Mouse (Mus musculus) adrenal gland, postnatal 10 days (tissue): ENCODE results near the gene Ahdc1. TPM values are rescaled to one million over a fixed set of nuclear protein-coding genes. Genes with fewer than 3 reads are reported as not detected.

ENCODE experiments used
- DNase-seq: peaks from one replicate; pipeline ENCODE4 v3.0.0; 2021; ENCODE audit warnings: mixed read lengths
- total RNA-seq, 2 experiments: library from RNA; stranded (reverse); gene quantifications; 2 replicates each; pipeline ENCODE4 v1.2.3; 2021

Ahdc1 gene
- total RNA-seq, 2 experiments from 2014 or later = 50.8 to 74.3 TPM

GRCm38 (mm10) chr4:133017597-133018262, 6.7 kb downstream of the Ahdc1 start:
- no peak for DNase-seq

- no peak for DNase-seq
Observed at GRCm38 (mm10) chr4:133018263-133018798, 7.3 kb downstream of the Ahdc1 start.

GRCm38 (mm10) chr4:133020721-133021120, 9.7 kb downstream of the Ahdc1 start:
- no peak for DNase-seq

- peak; percentile 45 for DNase-seq
Observed at GRCm38 (mm10) chr4:133021181-133021671, 10.2 kb downstream of the Ahdc1 start.

- no peak for DNase-seq
Observed at GRCm38 (mm10) chr4:133022217-133022616, 11.2 kb downstream of the Ahdc1 start.

GRCm38 (mm10) chr4:133022954-133023635, 12.0 kb downstream of the Ahdc1 start:
- DNase-seq = peak; percentile 6

- DNase-seq = peak; percentile 49
Observed at GRCm38 (mm10) chr4:133023636-133024035, 12.6 kb downstream of the Ahdc1 start.

- DNase-seq = peak; percentile 33
Observed at GRCm38 (mm10) chr4:133024404-133024803, 13.3 kb downstream of the Ahdc1 start.

GRCm38 (mm10) chr4:133024969-133025685, 14.1 kb downstream of the Ahdc1 start:
- peak; percentile 81 for DNase-seq

- no peak for DNase-seq
Observed at GRCm38 (mm10) chr4:133026272-133026671, 15.2 kb downstream of the Ahdc1 start.

GRCm38 (mm10) chr4:133026826-133027375, 15.8 kb downstream of the Ahdc1 start:
- DNase-seq = no peak

GRCm38 (mm10) chr4:133027721-133028120, 16.7 kb downstream of the Ahdc1 start:
- DNase-seq = no peak

GRCm38 (mm10) chr4:133028193-133028592, 17.1 kb downstream of the Ahdc1 start:
- no peak for DNase-seq

GRCm38 (mm10) chr4:133028875-133029274, 17.8 kb downstream of the Ahdc1 start:
- DNase-seq = no peak

- DNase-seq = no peak
Observed at GRCm38 (mm10) chr4:133032410-133033095, 21.5 kb downstream of the Ahdc1 start.

GRCm38 (mm10) chr4:133034478-133034877, 23.4 kb downstream of the Ahdc1 start:
- no peak for DNase-seq

- DNase-seq = peak; percentile 72
Observed at GRCm38 (mm10) chr4:133035446-133035845, 24.4 kb downstream of the Ahdc1 start.

GRCm38 (mm10) chr4:133035946-133036345, 24.9 kb downstream of the Ahdc1 start:
- DNase-seq = no peak

- DNase-seq = no peak
Observed at GRCm38 (mm10) chr4:133037293-133037692, 26.2 kb downstream of the Ahdc1 start.

GRCm38 (mm10) chr4:133037798-133038197, 26.7 kb downstream of the Ahdc1 start:
- DNase-seq = no peak

GRCm38 (mm10) chr4:133038521-133039115, 27.6 kb downstream of the Ahdc1 start:
- peak; percentile 70 for DNase-seq
